Mouse (Mus musculus) midbrain, embryonic 12.5 days (tissue): ENCODE data around the gene Tbkbp1. TPM values are rescaled to one million over a fixed set of nuclear protein-coding genes. Genes with fewer than 3 reads are reported as not detected.
"Not testable (repeated sequence)": the region's sequence is repeated elsewhere in the genome, so short reads cannot be mapped to it uniquely, and the experiment has no call there.

ENCODE experiments used
- ATAC-seq: fragments of 200-750 bp; cut with Nextera tagmentation; 2 replicates; pipeline ENCODE4 v1.8.0; 2017; ENCODE audit warnings: low read depth, moderate TSS enrichment, moderate library complexity; ENCODE audit not compliant: low FRiP score
- H3K27ac ChIP-seq: fragments of 300-500 bp; sonication (generic); replicated peaks from 2 replicates; pipeline ENCODE4 v1.5.1; 2016; ENCODE audit warnings: mild to moderate bottlenecking
- H3K27me3 ChIP-seq: fragments of 300-500 bp; sonication (generic); 2 replicates; pipeline ENCODE4 v1.6.1; 2016; ENCODE audit warnings: mild to moderate bottlenecking
- H3K36me3 ChIP-seq: fragments of 300-500 bp; sonication (generic); 2 replicates; pipeline ENCODE4 v1.6.1; 2016
- H3K4me1 ChIP-seq: fragments of 300-500 bp; sonication (generic); 2 replicates; pipeline ENCODE4 v1.6.1; 2016
- H3K4me2 ChIP-seq: fragments of 300-500 bp; sonication (generic); replicated peaks from 2 replicates; pipeline ENCODE4 v1.6.1; 2016; ENCODE audit warnings: mild to moderate bottlenecking, moderate library complexity
- H3K4me3 ChIP-seq: fragments of 300-500 bp; sonication (generic); 2 replicates; pipeline ENCODE4 v1.5.1; 2016; ENCODE audit warnings: mild to moderate bottlenecking
- H3K9ac ChIP-seq: fragments of 300-500 bp; sonication (generic); replicated peaks from 2 replicates; pipeline ENCODE4 v1.6.1; 2016; ENCODE audit warnings: mild to moderate bottlenecking, moderate library complexity
- H3K9me3 ChIP-seq: fragments of 300-500 bp; sonication (generic); 2 replicates; pipeline ENCODE4 v1.6.1; 2016; ENCODE audit warnings: mild to moderate bottlenecking
- WGBS: fragments of 180-500 bp; shearing (Covaris S2); methylation state at CpG from one replicate; pipeline ENCODE4 v1.1.7; 2016; 5-methylcytosine and 5-hydroxymethylcytosine counted together
- polyA plus RNA-seq: library from polyadenylated mRNA; unstranded; fragments of >200 nt; fragmentation: Nextera tagmentation; extraction: Ambion mirVana; gene quantifications from 2 replicates; pipeline ENCODE4 v1.2.1, GENCODE M21; 2016

The Tbkbp1 gene
- 6.7 and 8.9 TPM in 2 replicates for polyA plus RNA-seq

- Histone ChIP-seq H3K9me3 (no peaks in the 10 kb centered on the region), H3K9ac (peak within 1 kb of the TSS; percentile 86), H3K4me2 (peak within 1 kb of the TSS; percentile 91), H3K4me3 (peak within 1 kb of the TSS; percentile 77), H3K36me3 (peaks cover 20% of the 10 kb centered on the region), H3K27me3 (peaks cover 34% of the 10 kb centered on the region), H3K27ac (peak within 1 kb of the TSS; percentile 90), H3K4me1 (peaks cover 39% of the 10 kb centered on the region)
- WGBS, result under 1% methylated on average over 27 of the region's 64 CpGs
- peak; percentile 50 for ATAC-seq
These were observed at the start of gene Tbkbp1 for GRCm38 (mm10) chr11:97151343-97151801. Gene Tbkbp1 (minus strand): TSS chr11:97151495.

- no peak overlapping the region for H3K27ac ChIP-seq
- H3K27me3 ChIP-seq, result no peaks in the 10 kb centered on the region
- no peaks in the 10 kb centered on the region for H3K36me3 ChIP-seq
- H3K9ac ChIP-seq, result no peak overlapping the region
- no peaks in the 10 kb centered on the region for H3K9me3 ChIP-seq
- no peak overlapping the region for H3K4me3 ChIP-seq
- H3K4me1 ChIP-seq, result no peaks in the 10 kb centered on the region
- no peak for ATAC-seq
- no peak overlapping the region for H3K4me2 ChIP-seq
- WGBS, result 88% methylated on average over 6 of the region's 6 CpGs
These were observed 48.2 kb upstream of the Tbkbp1 start for GRCm38 (mm10) chr11:97199519-97199918.

GRCm38 (mm10) chr11:97198601-97199000, 47.3 kb upstream of the Tbkbp1 start:
- H3K27ac ChIP-seq, result no peak overlapping the region
- no peak overlapping the region for H3K4me3 ChIP-seq
- no peak overlapping the region for H3K4me2 ChIP-seq
- no peaks in the 10 kb centered on the region for H3K9me3 ChIP-seq
- H3K9ac ChIP-seq, result no peak overlapping the region
- WGBS, result 25% methylated on average over 5 of the region's 5 CpGs
- H3K36me3 ChIP-seq, result no peaks in the 10 kb centered on the region
- H3K27me3 ChIP-seq, result no peaks in the 10 kb centered on the region
- no peak for ATAC-seq
- no peaks in the 10 kb centered on the region for H3K4me1 ChIP-seq

GRCm38 (mm10) chr11:97197021-97197420, 45.7 kb upstream of the Tbkbp1 start:
- 81% methylated on average over 8 of the region's 8 CpGs for WGBS
- no peak overlapping the region for H3K4me3 ChIP-seq
- no peak for ATAC-seq

GRCm38 (mm10) chr11:97196541-97196940, 45.2 kb upstream of the Tbkbp1 start:
- Histone ChIP-seq H3K9ac (no peak overlapping the region), H3K36me3 (no peaks in the 10 kb centered on the region), H3K4me3 (no peak overlapping the region), H3K4me2 (no peak overlapping the region), H3K27ac (no peak overlapping the region), H3K27me3 (no peaks in the 10 kb centered on the region), H3K9me3 (no peaks in the 10 kb centered on the region), H3K4me1 (no peaks in the 10 kb centered on the region)
- ATAC-seq, result no peak
- WGBS, result 68% methylated on average over 12 of the region's 12 CpGs

More at GRCm38 (mm10) chr11:97197021-97197420, 45.7 kb upstream of the Tbkbp1 start:
- Histone ChIP-seq H3K36me3 (no peaks in the 10 kb centered on the region), H3K9me3 (no peaks in the 10 kb centered on the region), H3K27me3 (no peaks in the 10 kb centered on the region), H3K4me1 (no peaks in the 10 kb centered on the region), H3K4me2 (no peak overlapping the region), H3K9ac (no peak overlapping the region), H3K27ac (no peak overlapping the region)

- Histone ChIP-seq H3K27me3 (no peaks in the 10 kb centered on the region), H3K9ac (no peak overlapping the region), H3K27ac (no peak overlapping the region), H3K4me2 (no peak overlapping the region), H3K36me3 (no peaks in the 10 kb centered on the region), H3K9me3 (no peaks in the 10 kb centered on the region), H3K4me1 (peaks cover 10% of the 10 kb centered on the region), H3K4me3 (no peak overlapping the region)
- no peak for ATAC-seq
These were observed 41.3 kb upstream of the Tbkbp1 start for GRCm38 (mm10) chr11:97192621-97192951.

GRCm38 (mm10) chr11:97191915-97192620, 40.8 kb upstream of the Tbkbp1 start:
- no peaks in the 10 kb centered on the region for H3K36me3 ChIP-seq
- H3K4me1 ChIP-seq, result peaks cover 10% of the 10 kb centered on the region
- H3K9me3 ChIP-seq, result no peaks in the 10 kb centered on the region
- H3K4me2 ChIP-seq, result no peak overlapping the region
- H3K9ac ChIP-seq, result peak overlapping the region; percentile 28; the same call in 1 of the 2 replicates
- no peak overlapping the region for H3K27ac ChIP-seq
- H3K27me3 ChIP-seq, result no peaks in the 10 kb centered on the region
- 77% methylated on average over 6 of the region's 6 CpGs for WGBS
- H3K4me3 ChIP-seq, result no peak overlapping the region
- ATAC-seq, result no peak

GRCm38 (mm10) chr11:97190992-97191391, 39.7 kb upstream of the Tbkbp1 start:
- Histone ChIP-seq H3K27me3 (no peaks in the 10 kb centered on the region), H3K9me3 (no peaks in the 10 kb centered on the region), H3K27ac (no peak overlapping the region), H3K4me1 (peaks cover 15% of the 10 kb centered on the region), H3K4me3 (no peak overlapping the region), H3K9ac (no peak overlapping the region), H3K4me2 (no peak overlapping the region), H3K36me3 (peaks cover 3% of the 10 kb centered on the region)
- WGBS, result 94% methylated on average over 6 of the region's 6 CpGs
- ATAC-seq, result no peak

- H3K4me3 ChIP-seq, result 0 out of 2 replicates have a peak overlapping the region, but pooled peaks have one; percentile 84
These were observed 38.4 kb upstream of the Tbkbp1 start for GRCm38 (mm10) chr11:97189645-97190044.

GRCm38 (mm10) chr11:97189231-97189630, 37.9 kb upstream of the Tbkbp1 start:
- peak overlapping the region; percentile 74; the same call in 1 of the 2 replicates for H3K9ac ChIP-seq
- H3K36me3 ChIP-seq, result peaks cover 18% of the 10 kb centered on the region
- no peak overlapping the region for H3K27ac ChIP-seq
- no peak for ATAC-seq
- peaks cover 31% of the 10 kb centered on the region for H3K4me1 ChIP-seq
- H3K27me3 ChIP-seq, result no peaks in the 10 kb centered on the region
- peak overlapping the region; percentile 84 for H3K4me3 ChIP-seq
- no peaks in the 10 kb centered on the region for H3K9me3 ChIP-seq
- 45% methylated on average over 3 of the region's 3 CpGs for WGBS
- H3K4me2 ChIP-seq, result peak overlapping the region; percentile 84

More at GRCm38 (mm10) chr11:97189645-97190044, 38.4 kb upstream of the Tbkbp1 start:
- H3K9ac ChIP-seq, ATAC-seq, H3K4me2 ChIP-seq, H3K27me3 ChIP-seq, H3K27ac ChIP-seq, H3K9me3 ChIP-seq: not testable (repeated sequence)
- H3K4me1 ChIP-seq, result peaks cover 26% of the 10 kb centered on the region
- H3K36me3 ChIP-seq, result peaks cover 14% of the 10 kb centered on the region
- 90% methylated on average over 6 of the region's 6 CpGs for WGBS

- Histone ChIP-seq H3K36me3 (peaks cover 24% of the 10 kb centered on the region), H3K9me3 (no peaks in the 10 kb centered on the region), H3K4me1 (peaks cover 35% of the 10 kb centered on the region), H3K9ac (peak overlapping the region; percentile 74), H3K27ac (peak overlapping the region; percentile 98), H3K4me3 (peak overlapping the region; percentile 84), H3K27me3 (no peaks in the 10 kb centered on the region), H3K4me2 (peak overlapping the region; percentile 84)
- no peak for ATAC-seq
- WGBS, result under 1% methylated on average over 15 of the region's 15 CpGs
These were observed 37.3 kb upstream of the Tbkbp1 start for GRCm38 (mm10) chr11:97188643-97188955.

GRCm38 (mm10) chr11:97187764-97188642, 36.7 kb upstream of the Tbkbp1 start, which contains the start of gene Kpnb1:
Gene Kpnb1 (minus strand): TSS chr11:97187881.
- under 1% methylated on average over 85 of the region's 101 CpGs for WGBS
- Histone ChIP-seq H3K27me3 (no peaks in the 10 kb centered on the region), H3K4me2 (peak within 1 kb of the TSS; percentile 84), H3K27ac (peak within 1 kb of the TSS; percentile 98), H3K36me3 (peaks cover 30% of the 10 kb centered on the region), H3K9me3 (no peaks in the 10 kb centered on the region), H3K9ac (peak within 1 kb of the TSS; percentile 91), H3K4me3 (peak within 1 kb of the TSS; percentile 84), H3K4me1 (peaks cover 41% of the 10 kb centered on the region)
- peak; percentile 98 for ATAC-seq
